Mouse (Mus musculus) heart, postnatal 14 days (tissue): ENCODE data around the gene Atl2. TPM values are rescaled to one million over a fixed set of nuclear protein-coding genes. Genes with fewer than 3 reads are reported as not detected.

ENCODE experiments used
- DNase-seq, 2 experiments: peaks; one replicate each; pipeline ENCODE4 v3.0.0; 2021 to 2022
- intact Hi-C: fragments of 180-260 bp; cut with DNase I; formaldehyde crosslinking; loops from one replicate; pipeline ENCODE4 v1.15.1; 2025
- total RNA-seq, 2 experiments: library from RNA; stranded (reverse); gene quantifications; 2 replicates each; pipeline ENCODE4 v1.2.3; 2021

Atl2 gene
- total RNA-seq, 2 experiments from 2014 or later = 34.0 to 36.9 TPM

GRCm38 (mm10) chr17:79832284-79832683 lies 63.6 kb downstream of the Atl2 start:
- intact Hi-C loops = no loop called here

GRCm38 (mm10) chr17:79826482-79827034 lies 69.4 kb downstream of the Atl2 start:
- DNase-seq = no peak
- intact Hi-C loops = no loop called here

More at GRCm38 (mm10) chr17:79832284-79832683, 63.6 kb downstream of the Atl2 start:
- DNase-seq = no peak

- DNase-seq = no peak
- intact Hi-C loops = no loop called here
These were observed 70.5 kb downstream of the Atl2 start for GRCm38 (mm10) chr17:79825241-79826030.

- intact Hi-C loops = no loop called here
- no peak for DNase-seq
These were observed 71.5 kb downstream of the Atl2 start for GRCm38 (mm10) chr17:79824406-79824805.

GRCm38 (mm10) chr17:79818884-79819283 lies 77.0 kb downstream of the Atl2 start:
- intact Hi-C loops = no loop called here

GRCm38 (mm10) chr17:79817995-79818394 lies 77.9 kb downstream of the Atl2 start:
- no peak for DNase-seq
- intact Hi-C loops = no loop called here

More at GRCm38 (mm10) chr17:79818884-79819283, 77.0 kb downstream of the Atl2 start:
- DNase-seq = no peak

GRCm38 (mm10) chr17:79817551-79817950 lies 78.4 kb downstream of the Atl2 start:
- DNase-seq = no peak
- intact Hi-C loops = no loop called here

- intact Hi-C loops = no loop called here
- no peak for DNase-seq
These were observed 79.0 kb downstream of the Atl2 start for GRCm38 (mm10) chr17:79816896-79817295.

- DNase-seq = no peak
- intact Hi-C loops = no loop called here
These were observed 85.5 kb downstream of the Atl2 start for GRCm38 (mm10) chr17:79810421-79810820.

- no peak for DNase-seq
- intact Hi-C loops = no loop called here
These were observed 86.2 kb downstream of the Atl2 start for GRCm38 (mm10) chr17:79809491-79810316.

- intact Hi-C loops = no loop called here
- DNase-seq = no peak
These were observed 88.5 kb downstream of the Atl2 start for GRCm38 (mm10) chr17:79807237-79807930.

- no peak for DNase-seq
- intact Hi-C loops = no loop called here
These were observed 91.2 kb downstream of the Atl2 start for GRCm38 (mm10) chr17:79804747-79805146.

GRCm38 (mm10) chr17:79802056-79802455 lies 93.9 kb downstream of the Atl2 start:
- intact Hi-C loops = no loop called here
- no peak for DNase-seq

- intact Hi-C loops = no loop called here
- DNase-seq = no peak
These were observed 97.1 kb downstream of the Atl2 start for GRCm38 (mm10) chr17:79798831-79799230.

Other genes with a start within 250 kb of the Atl2 start
- 1 to 10 TPM; 2.7 to 5.1 TPM for gene Cyp1b1, start 181.1 kb downstream of the Atl2 start, total RNA-seq
- gene Hnrnpll, start 166.2 kb upstream of the Atl2 start, total RNA-seq = 10 to 100 TPM; 27.0 to 29.3 TPM
- 10 to 100 TPM; 11.0 to 12.4 TPM for gene Galm, start 231.3 kb upstream of the Atl2 start, total RNA-seq